Mouse (Mus musculus) ovary, postnatal 14 days (tissue): ENCODE results near the gene Il20rb.

ENCODE experiments used
- DNase-seq: peaks from one replicate; pipeline ENCODE4 v3.0.0; 2022; ENCODE audit warnings: low spot score

Gene Il20rb

GRCm38 (mm10) chr9:100470228-100470627 lies 16.4 kb downstream of the Il20rb start:
- DNase-seq = no peak

- DNase-seq = no peak
Observed at GRCm38 (mm10) chr9:100469681-100470080, 16.9 kb downstream of the Il20rb start.

DNA sequence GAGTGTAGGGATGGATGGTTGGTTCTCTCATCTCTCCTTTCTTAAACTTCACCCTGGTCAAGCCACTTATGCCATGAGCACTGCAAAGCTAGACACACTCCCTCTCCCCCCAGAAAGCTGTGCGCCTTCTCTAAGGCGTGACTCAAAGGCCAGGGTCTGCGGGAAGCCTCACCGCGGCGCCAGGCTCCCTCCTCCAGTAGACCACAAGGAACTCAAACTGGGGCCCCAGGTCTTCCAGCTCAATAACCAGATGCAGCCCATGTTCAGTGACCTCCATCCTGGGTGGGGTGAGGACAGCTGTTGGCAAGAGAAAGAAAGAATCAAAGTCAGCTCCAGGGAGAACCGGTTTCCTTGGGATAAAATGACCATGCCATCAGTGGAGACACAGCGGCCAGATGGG lies 18.4 kb downstream of the Il20rb start:
- DNase-seq = no peak

- DNase-seq = peak; percentile 61
Observed at GRCm38 (mm10) chr9:100467653-100468052, 18.9 kb downstream of the Il20rb start.

DNA sequence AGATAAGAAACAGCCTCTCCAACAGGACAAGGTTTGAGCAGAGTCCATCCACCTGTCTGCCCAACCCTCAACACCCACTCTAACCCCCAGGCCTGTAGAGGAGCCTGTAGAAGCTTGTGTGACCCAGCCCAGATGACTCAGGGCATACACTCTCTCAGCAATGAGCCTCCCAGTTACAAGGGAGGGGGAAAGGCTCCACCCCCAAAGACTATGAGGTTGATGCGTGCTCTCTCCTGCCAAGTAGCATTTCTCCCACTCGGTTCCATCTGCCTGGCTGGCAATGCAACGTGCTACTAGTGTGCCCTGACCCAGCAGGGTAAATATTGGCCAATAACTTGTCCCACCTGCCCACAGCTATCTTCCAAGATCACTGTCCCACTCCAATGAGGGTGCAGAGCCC lies 19.8 kb downstream of the Il20rb start:
- DNase-seq = no peak

DNA sequence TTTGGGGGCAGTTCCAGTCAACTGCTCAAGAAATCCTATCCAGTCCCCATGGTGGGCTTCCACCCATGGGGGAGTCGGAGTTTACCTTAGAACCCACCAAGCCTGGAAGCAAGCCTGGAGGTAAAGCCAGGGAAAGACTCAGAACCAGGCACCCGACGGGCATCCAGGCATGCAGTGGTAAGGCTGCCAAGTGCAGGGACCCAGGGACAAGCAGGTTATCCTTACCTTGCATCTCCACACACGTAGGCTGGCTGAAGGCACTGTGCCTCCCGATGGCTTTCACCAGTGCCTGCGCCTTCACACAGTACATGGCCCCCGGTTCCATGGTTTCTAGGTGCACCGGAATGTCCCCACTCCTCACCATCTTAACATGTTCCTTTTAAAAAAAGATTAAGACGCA lies 20.6 kb downstream of the Il20rb start:
- DNase-seq = no peak

- DNase-seq = no peak
Observed at GRCm38 (mm10) chr9:100465380-100465779, 21.2 kb downstream of the Il20rb start.

DNA sequence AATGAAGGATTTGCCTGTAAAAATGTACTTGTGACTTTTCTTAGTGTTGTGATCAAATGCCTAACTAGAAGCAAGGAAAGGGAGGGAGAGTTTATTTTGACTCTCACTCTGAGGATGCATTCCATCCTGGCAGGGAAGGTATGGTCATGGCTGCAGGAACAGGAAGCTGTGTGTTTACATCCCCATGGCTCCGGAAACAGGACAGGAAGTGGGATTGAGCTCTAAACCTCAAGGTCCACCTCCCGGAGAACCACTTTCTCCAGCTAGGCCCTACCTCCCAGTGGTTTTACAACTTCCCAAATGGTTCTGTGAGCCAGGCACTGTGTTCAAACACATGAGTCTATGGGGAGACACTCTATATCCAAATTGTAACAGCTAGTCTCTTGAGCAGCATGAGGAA lies 22.8 kb downstream of the Il20rb start:
- no peak for DNase-seq

- DNase-seq = no peak
Observed at GRCm38 (mm10) chr9:100462098-100462497, 24.5 kb downstream of the Il20rb start.

GRCm38 (mm10) chr9:100461671-100462070 lies 24.9 kb downstream of the Il20rb start:
- DNase-seq = peak; percentile 62

- DNase-seq = no peak
Observed at GRCm38 (mm10) chr9:100460203-100460602, 26.4 kb downstream of the Il20rb start.

GRCm38 (mm10) chr9:100457971-100458681 lies 28.5 kb downstream of the Il20rb start:
- no peak for DNase-seq

DNA sequence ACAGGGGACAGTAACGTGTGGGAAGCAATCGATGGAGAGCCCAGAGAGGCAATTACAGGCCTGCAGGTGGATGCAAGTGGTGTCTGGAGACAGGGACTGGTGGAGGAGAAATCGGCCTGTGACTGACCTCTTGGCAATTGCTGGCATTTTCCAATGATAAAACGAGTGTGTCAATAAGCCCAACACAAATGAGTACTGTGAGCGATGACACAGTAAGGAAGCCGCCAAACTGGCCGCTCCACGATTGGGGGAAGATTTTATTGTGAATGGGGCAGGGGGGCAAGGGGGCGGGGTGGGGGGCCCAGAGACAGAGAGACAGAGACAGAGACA lies 32.0 kb downstream of the Il20rb start:
- no peak for DNase-seq

DNA sequence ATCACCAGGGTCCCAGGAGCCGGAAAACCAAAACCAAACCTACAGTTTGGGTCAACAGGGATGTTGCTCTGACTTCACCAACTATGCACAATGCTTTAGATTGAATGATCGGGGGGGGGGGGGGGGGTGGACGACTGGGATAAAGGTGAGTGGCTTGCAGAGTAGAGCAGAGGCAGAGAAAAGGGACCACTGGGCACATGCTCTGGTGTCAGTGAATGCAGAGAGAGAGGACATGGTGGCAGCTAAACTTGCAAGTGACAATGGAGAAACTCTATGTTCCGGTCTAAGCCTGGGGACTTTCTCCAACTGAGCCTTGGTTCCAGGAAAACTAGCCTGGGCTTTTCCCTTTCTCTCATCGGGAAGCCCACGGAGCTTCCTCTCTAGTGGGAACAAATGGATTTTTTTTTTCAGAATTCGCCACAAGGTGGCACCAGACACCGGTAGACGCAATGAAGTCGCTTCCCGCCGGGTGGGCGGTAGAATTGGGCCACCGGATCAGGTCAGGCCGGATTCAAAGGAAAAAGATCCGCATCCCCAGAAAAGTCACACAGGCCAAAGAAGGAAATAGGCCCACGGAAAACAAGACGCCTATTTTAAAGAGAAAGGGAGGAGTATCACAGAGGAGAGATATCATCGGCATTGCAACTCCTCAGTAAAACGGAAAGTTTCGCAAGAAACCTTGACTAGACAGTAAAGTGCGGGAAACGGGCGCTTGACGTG lies 32.5 kb downstream of the Il20rb start:
- peak; percentile 80 for DNase-seq

GRCm38 (mm10) chr9:100452432-100452831 lies 34.2 kb downstream of the Il20rb start:
- no peak for DNase-seq

DNA sequence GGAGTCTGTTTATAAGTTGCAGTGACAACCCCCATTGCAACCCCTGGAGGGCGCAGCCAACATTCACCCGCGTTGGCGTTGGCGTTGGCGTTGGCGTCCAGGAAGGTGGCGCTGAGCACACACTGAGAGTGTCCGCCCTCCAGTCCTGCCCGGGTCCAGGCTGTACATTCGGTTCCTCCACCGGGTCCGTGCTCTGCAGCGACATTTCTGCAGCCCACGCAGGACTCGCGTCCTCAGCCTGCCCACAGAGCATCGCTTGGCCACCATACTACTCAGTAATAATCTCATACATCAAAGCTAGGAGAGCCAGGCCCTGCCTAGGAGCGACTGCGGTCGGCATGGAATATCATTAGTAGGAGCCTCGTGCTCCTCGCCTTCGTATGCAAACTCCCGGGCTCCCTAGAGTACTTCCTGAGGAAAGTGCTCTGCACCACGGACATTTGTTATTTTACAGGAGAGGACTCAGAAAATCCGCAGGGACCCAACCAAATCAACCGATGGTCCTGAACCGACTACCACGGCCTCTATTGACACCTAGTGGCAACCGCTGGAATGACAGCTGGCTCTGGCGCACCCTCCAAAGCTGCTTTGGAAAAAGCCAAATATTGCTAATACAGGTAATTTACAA lies 40.4 kb downstream of the Il20rb start:
- peak; percentile 79 for DNase-seq

DNA sequence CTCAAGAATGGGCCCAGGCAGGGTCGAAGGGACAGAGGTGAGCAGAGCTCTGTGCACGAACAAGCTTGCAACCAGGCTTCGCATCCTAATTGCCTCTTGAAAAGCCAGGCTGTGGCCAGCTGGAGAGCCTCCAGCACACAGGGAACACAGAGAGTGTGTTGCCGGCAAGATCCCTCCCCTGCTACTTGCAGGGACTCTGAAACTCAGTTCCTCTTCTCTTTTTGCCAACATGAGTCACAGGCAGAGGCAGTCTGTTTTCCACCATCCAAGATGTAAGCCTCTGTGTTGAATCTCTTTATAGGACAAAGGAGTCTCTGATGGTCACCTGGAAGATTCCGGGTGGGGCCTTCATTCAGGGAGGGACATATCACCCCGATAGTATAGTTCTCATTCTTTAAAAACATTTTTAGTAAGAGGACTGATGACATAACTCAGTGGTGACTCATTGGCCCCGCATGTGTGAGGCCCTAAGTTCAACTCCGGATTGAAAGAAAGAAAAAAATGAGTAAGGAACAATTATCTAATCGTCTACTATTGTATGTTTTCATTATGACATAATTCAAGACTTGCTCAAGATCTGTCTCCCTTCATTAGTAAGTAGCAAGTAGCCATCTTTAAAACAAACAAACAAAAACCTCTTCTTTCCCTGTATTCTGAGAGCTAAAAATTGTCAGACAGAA lies 46.3 kb downstream of the Il20rb start:
- DNase-seq = peak; percentile 30

DNA sequence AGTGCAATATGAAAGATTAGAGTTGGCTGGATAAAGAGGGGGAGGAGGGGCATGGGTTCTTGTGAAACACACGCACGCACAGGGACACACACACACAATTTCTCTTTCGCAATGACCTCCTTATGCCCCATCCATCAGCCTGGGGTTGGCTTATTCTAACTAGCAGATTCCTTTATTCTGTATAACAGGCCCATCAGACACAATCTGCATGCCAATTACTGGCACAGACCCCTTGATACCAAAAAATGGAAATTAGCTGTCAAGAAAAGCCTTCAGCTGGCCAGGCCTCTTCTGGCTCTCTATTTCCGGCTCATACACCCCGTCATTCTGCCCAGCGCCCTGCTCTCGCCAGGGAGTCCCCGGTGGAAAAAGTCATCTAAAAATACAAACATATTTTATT lies 47.1 kb downstream of the Il20rb start:
- no peak for DNase-seq

- DNase-seq = no peak
Observed at GRCm38 (mm10) chr9:100438994-100439393, 47.6 kb downstream of the Il20rb start.

- no peak for DNase-seq
Observed at GRCm38 (mm10) chr9:100436865-100437595, 49.6 kb downstream of the Il20rb start.

- DNase-seq = no peak
Observed at GRCm38 (mm10) chr9:100431355-100431754, 55.2 kb downstream of the Il20rb start.

DNA sequence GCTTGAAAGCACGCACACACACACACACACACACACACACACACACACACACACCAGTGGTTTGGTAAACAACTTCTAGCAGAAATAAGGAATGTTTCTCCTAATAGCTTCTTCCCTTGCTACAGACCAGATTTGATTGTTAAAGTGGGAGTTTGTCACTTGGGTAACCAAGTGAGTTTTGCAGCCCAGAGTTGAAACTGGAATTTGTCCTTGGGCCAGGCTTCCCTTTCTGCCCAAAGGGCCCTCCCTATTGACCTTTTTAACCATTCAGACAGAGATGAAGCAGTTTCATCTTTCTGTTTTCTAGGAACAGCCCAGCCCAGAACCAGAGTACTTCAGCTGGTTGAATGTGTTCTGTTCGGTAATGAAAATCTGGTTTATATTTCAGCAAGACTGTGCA lies 55.7 kb downstream of the Il20rb start:
- no peak for DNase-seq
